Mouse (Mus musculus): Measurements from ENCODE around the gene Rflnb.

DNA sequence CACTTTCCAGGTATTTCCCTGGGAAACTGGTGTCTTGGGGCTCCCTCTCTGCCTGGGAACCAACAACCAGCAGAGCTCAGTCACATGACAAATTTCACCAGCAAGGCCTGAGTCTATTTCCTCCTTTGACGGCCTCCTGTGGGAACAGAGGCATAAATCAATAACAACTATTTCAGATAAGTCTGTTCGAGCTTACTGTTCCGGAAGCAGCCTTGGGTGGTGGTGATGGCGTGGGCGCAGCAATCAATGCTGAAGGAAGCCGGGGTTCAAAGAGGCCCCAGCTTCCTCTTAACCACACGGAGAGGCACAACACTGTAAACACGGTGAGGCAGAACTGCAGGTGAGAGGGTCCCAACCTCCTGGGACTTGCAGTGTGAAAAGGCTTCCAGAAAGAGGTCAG is 50.8 kb downstream of the Rflnb start:
- no peak for TF ChIP-seq CTCF (IDR thresholded peaks at IDR 0.05; ENCODE audit: low read depth, low read length)
- TF ChIP-seq POLR2A (IDR thresholded peaks at IDR 0.05; ENCODE audit: borderline replicate concordance, low read depth, low read length): no peak

Measured in bone marrow macrophage, adult 2 months (primary cell).